Mouse (Mus musculus): ENCODE results near the gene Gabbr2. TPM values are rescaled to one million over a fixed set of nuclear protein-coding genes. Genes with fewer than 3 reads are reported as not detected.
"Not testable (repeated sequence)": the region's sequence is repeated elsewhere in the genome, so short reads cannot be mapped to it uniquely, and the experiment has no call there.

The Gabbr2 gene
- total RNA-seq, 2 experiments from 2014 or later: not detected

DNA sequence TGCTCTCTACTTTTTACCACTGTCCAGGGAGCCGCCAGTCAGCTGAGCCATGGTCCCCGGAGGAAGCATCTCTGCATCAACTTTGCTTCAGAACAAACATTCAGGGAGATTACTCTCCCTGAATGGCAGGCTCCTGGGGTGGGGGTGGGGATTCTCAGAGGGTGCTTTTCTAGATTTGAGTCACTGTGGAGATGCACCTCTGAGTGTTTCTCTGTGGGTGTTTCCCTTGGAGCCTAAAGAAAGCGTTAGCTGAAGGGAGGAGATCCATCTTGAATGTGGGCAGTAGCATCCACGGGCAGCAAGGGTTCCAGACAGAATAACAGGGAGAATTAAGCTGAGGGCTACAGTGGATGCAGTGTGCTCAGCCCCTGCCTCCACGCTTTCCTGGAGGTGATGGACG lies 356.8 kb downstream of the Gabbr2 start:
- no peak for ATAC-seq (replicated peaks; ENCODE audit: poor library complexity, severe bottlenecking)

DNA sequence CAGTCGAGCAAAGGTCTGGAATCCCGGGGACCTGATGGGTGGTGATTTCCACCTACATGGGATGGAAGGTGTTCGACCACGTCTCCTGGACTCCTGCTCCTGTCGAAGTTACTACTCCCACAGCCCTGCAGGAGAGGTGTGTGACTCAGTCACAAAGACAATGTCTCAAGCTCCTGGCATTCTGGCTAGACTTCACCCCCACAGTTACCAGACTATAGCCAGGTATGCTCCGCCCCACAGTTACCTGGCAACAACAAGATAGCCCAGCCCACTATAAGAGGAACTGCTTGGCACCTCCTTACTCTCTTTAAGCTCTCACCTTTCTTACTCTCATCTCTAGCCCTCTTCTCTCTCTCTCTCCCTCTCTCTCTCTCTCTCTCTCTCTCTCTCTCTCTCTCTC lies 358.1 kb downstream of the Gabbr2 start:
- not testable (repeated sequence) for ATAC-seq (replicated peaks; ENCODE audit: poor library complexity, severe bottlenecking)

DNA sequence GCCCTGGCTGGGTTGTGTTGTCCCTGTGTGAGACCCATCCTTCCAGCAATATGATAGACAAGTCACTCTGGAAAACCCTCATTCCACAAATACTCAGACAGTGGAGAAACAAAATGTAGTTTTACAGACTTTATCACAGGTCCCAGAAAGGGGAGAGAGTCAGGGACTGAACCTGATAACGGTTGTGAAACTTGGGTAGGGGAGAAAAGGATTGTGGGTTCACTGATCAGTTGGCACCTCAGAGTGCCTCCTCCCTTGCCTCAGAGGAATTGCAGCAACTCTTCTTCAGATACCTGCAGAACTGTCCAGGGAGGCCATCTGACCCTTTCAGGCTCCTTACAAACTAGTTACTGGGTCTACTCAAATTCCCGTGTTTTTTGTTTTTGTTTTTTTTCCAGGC lies 359.2 kb downstream of the Gabbr2 start:
- no peak for ATAC-seq (replicated peaks; ENCODE audit: poor library complexity, severe bottlenecking)

DNA sequence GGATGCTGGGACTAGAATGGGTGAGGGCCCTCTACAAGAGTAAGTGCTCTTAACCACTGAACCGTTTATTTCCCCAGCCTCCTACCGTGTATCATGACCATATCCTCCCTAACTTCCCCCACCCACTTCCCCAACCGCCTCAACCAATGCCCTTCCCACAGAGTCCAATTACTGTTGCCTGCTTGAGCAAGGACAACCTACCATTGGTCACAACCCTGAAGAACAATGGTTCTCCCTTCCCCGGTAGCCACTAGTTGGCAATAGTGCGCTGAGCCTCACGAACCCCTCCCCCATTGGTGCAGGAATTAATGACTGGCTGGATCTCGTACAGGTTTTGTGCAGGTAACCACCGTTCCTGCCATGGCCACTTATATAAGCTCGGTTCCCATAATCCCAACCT lies 361.3 kb downstream of the Gabbr2 start:
- ATAC-seq (replicated peaks; ENCODE audit: poor library complexity, severe bottlenecking): peak; percentile 93

DNA sequence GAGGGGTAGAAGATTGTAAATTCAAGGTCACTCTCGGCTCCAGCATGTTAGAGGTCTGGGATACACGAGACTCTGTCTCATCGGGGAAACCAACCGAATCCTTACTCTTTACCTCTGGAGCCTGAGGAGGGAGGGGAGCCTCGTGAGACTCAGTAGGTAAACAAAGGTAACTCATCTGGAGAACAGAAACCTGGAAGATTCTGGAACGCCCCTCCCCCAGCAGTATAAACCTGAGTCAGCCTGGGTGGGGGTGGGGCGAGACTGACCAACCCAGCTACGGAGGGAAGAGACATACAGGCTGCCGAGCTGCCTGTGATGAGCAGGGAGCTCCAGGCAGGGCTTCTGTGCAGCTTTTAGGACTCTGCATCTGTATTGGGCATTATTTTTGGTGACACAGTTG lies 362.8 kb downstream of the Gabbr2 start:
- ATAC-seq (replicated peaks; ENCODE audit: poor library complexity, severe bottlenecking): no peak

DNA sequence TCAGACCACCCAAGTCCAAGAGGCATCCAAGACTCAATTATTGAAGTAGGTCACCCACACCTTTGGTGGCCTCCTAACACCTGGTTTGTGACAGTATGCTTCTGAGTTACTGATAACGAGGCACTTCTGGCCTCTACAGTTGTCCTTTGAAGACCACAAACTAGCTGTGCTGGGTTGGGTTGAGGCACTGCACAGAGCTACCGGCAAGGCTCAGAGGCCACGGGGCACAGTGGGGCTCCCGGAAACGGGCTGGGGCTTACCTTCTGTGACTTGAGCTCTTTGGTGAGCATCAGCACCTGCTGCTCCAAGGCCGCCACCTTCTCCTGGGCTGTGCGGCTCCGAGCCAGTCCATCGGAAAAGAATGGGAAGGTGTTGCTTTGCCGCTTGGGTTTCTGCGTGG lies 363.6 kb downstream of the Gabbr2 start:
- no peak for ATAC-seq (replicated peaks; ENCODE audit: poor library complexity, severe bottlenecking)

DNA sequence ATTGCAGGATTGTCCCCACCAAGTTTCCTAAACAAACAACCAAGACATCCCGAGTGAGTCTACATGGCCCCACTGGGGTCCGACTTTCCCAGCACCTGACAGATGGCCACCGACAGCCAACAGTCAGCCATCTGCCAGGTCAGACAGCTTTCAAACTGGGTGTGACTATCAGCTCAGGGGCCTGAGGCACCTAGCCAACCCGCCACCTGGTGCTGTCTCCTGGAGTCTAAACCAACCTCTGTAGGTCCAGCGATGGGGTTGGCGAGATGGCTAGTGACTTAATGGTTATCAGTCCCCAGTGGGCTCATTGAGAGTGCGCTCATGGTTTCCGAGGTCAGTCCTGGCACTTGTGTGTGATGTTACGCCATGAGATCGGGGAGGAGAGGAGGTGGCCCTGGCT lies 366.6 kb downstream of the Gabbr2 start:
- ATAC-seq (replicated peaks; ENCODE audit: poor library complexity, severe bottlenecking): no peak

DNA sequence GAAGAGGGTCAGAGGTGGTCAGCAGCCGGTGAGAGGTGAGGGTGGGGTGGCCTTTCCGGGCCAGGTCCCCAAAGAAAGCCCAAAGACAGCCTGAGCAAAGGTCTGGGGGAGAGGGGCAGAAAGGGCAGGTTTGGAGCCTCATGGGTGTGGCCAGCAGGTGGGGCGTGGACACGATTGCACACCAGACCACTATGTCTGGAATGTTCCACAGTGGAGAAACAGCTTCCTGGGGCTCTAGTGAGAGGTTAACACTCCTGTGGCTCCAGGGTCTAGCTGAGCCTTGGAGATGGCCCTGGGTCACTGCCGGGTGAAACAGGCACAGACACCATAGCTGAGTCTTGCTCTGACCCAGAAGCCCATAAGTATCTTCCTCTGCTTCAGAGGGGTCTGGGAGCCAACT lies 368.7 kb downstream of the Gabbr2 start:
- ATAC-seq (replicated peaks; ENCODE audit: poor library complexity, severe bottlenecking): no peak

DNA sequence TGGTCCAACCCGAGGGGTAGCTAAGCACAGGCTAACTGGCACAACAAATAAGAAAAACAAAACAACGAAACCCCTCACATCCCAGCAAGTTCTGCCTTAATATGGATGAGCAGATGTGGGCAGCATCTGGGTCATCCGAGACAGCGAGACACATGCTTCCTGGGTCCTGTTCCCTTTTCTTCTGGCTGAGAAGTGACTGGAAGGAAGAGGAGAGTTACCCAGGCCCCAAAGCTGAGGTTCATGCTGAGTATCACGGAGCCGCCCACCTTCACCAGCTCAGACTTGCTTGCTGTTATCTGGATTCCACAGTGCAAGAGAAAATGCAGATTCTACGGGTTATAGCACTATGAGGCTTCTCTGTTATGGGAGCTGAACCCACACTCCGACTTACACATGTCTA lies 370.7 kb downstream of the Gabbr2 start:
- no peak for ATAC-seq (replicated peaks; ENCODE audit: poor library complexity, severe bottlenecking)

DNA sequence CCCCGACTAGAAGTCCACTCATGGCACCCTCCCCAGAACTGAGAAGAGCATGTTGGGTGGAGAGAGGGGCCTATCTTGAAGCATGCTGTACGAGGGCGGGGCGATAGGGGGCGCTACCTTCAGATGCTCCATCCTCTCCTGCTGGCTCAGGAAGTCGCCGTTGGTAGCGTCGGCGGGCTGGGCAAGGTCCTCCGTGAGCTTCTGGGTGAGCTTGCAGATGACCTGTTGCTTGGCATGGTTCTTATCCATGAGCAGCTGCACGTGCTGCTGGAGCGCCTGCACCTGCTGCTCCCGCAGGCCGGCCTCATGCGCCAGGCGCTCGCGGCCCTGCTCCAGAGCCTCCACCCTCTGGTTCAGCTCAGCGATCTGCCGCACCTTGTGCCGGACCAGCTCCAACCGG lies 371.3 kb downstream of the Gabbr2 start:
- no peak for ATAC-seq (replicated peaks; ENCODE audit: poor library complexity, severe bottlenecking)

DNA sequence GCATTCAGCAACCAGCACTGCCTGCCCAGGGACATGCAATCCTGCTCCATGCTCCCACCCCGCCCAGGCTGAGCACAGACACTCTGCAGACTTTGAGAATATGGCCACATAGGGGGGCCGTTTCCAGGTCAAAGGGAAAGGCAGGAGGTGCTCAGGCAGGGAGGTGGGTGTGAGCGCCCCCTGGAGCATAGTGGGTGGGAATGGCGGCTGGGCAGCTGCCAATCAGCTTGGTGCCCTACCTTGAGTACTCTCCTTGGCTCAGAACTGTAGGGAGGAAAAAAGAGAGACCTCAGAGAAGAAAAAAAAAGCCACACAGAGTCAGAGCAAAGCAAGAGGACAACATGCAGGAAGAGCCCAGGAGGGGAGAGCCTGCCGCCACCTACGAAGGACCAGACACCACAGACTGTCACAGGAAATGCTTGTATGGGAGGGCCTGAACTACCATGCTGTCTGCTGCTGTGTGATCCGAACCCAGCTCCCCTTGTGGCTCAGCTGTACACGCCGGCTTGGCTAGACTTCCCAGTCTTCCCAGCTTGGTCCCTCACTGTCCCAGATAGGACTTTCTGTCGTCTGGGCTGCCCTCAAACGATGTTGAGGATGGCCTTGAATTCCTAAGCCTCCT lies 373.4 kb downstream of the Gabbr2 start:
- ATAC-seq (replicated peaks; ENCODE audit: poor library complexity, severe bottlenecking): no peak

DNA sequence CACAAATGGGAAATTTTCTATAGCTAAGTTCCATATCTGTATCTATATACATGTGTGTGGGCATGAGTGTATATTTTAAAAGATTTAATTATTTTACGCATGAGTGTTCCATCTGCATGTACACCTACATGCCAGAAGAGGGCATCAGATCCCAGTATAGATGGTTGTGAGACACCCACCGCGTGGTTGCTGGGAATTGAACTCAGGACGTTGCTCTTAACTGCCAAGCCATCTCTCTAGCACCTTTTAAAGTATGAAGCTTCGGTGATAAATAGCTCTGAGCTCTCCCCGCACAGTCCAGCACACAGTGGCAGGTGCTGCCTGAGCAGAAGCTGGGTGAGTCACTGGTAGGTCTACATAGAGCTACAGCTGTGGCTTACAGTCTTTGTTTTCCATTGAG lies 374.3 kb downstream of the Gabbr2 start:
- no peak for ATAC-seq (replicated peaks; ENCODE audit: poor library complexity, severe bottlenecking)

DNA sequence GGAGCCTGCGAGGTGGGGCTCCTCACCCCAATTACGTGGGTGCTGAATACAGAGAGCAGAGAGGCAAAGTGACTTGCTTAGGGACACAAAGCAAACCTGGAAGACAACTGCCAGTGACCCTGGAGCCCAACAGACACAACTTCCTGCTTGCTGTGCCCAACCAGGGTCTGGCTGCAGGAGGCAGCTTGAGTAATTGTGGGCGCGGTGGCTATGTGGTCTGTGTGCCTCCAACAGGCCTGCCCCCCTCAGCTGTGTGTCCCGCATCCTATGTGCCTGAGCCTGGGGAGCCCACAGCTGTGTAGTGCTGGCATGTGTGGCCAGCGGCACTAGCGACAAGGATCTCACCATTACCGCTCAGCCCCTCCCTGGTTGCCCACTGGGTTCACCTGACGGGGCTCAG lies 377.0 kb downstream of the Gabbr2 start:
- peak; percentile 77 for ATAC-seq (replicated peaks; ENCODE audit: poor library complexity, severe bottlenecking)

DNA sequence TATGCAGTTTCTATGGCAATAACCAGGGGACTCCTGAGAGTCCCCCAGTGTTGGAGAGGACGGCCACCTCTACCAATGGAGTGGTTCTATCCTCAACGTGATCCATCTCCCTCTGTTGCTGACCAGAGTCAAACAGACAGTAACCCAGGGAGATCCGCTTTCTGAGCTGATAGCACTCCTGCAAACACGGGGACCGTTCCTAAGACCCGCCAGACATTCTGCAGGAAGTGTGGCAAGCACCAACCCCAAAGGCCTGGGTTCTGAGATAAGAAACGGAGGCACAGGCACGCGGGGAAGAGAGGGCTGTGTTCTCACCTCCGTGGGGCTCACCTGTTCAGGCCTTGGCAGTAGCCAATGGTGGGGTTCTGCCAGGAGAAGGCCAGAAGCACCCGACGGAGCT lies 378.1 kb downstream of the Gabbr2 start:
- ATAC-seq (replicated peaks; ENCODE audit: poor library complexity, severe bottlenecking): peak; percentile 28

Other genes with a start within 250 kb of the Gabbr2 start
- not detected in 2 replicates for gene Anks6, start 65.6 kb upstream of the Gabbr2 start, total RNA-seq (2014; fragmentation: Nextera tagmentation)
- gene Anks6, start 65.6 kb upstream of the Gabbr2 start, total RNA-seq (2017): not detected in 2 replicates
- 1.7 TPM in 1 of 2 replicates, not detected in the other for gene Galnt12, start 100.0 kb upstream of the Gabbr2 start, total RNA-seq (2014; fragmentation: Nextera tagmentation)
- 0.82 and 0.98 TPM in 2 replicates for gene Galnt12, start 100.0 kb upstream of the Gabbr2 start, total RNA-seq (2017)
- not detected in 2 replicates for gene Col15a1, start 216.3 kb upstream of the Gabbr2 start, total RNA-seq (2014; fragmentation: Nextera tagmentation)
- not detected in 2 replicates for gene Col15a1, start 216.3 kb upstream of the Gabbr2 start, total RNA-seq (2017)